Mouse (Mus musculus): Measurements from ENCODE around the gene Zfp710. TPM values are rescaled to one million over a fixed set of nuclear protein-coding genes. Genes with fewer than 3 reads are reported as not detected.

Gene Zfp710
- total and polyA plus RNA-seq, 3 experiments, result 14.8 to 19.1 TPM; not detected in 1

GRCm38 (mm10) chr7:80066675-80067455 is 42.3 kb downstream of the Zfp710 start:
- Histone ChIP-seq H3K79me2 (ENCODE audit: control insufficient read depth, insufficient read depth, low read length, poor library complexity) (no peaks in the 10 kb centered on the region), H3K27ac (ENCODE audit: control insufficient read depth, low read depth, low read length) (no peak overlapping the region), H3K36me3 (ENCODE audit: control insufficient read depth in 1 of 2, insufficient read depth in 2 of 2, low read length in 2 of 2) (peaks cover 0 to 12% of the 10 kb centered on the region in 2 experiments; a peak in 2 of 4 replicates), H3K9me3 (replicated peaks; ENCODE audit: insufficient read depth, low read length) (no peaks in the 10 kb centered on the region), H3K4me1 (ENCODE audit: control insufficient read depth in 1 of 2, insufficient read depth in 2 of 2, low read length in 2 of 2) (peaks cover 0 to 29% of the 10 kb centered on the region in 2 experiments; a peak in 2 of 4 replicates), H3K4me3 (ENCODE audit: control insufficient read depth in 1 of 2, insufficient read depth in 1 of 2, low read depth in 2 of 2, low read length in 2 of 2) (no peak overlapping the region), H3K27me3 (ENCODE audit: control insufficient read depth in 1 of 2, insufficient read depth in 2 of 2, low read length in 2 of 2) (no peaks in the 10 kb centered on the region), H3K9ac (ENCODE audit: control insufficient read depth, low read depth, low read length, poor library complexity, severe bottlenecking) (no peak overlapping the region)
- DNase-seq (ENCODE audit: low read depth, low spot score), result no peak
- no peak for TF ChIP-seq USF2 (IDR thresholded peaks at IDR 0.05; ENCODE audit: borderline replicate concordance in 1 of 2, insufficient read depth in 1 of 2, low read depth in 1 of 2, low read length in 2 of 2)
- TF ChIP-seq MAFK (IDR thresholded peaks at IDR 0.05; ENCODE audit: borderline replicate concordance, low read depth, low read length), result no peak
- no peak for TF ChIP-seq E2F4 (IDR thresholded peaks at IDR 0.05; ENCODE audit: borderline replicate concordance, low read depth, low read length)
- no peak for TF ChIP-seq MXI1 (IDR thresholded peaks at IDR 0.05; ENCODE audit: low read depth, low read length)
- TF ChIP-seq NELFE (IDR thresholded peaks at IDR 0.05; ENCODE audit: low read depth, low read length), result no peak
- TF ChIP-seq MAX (IDR thresholded peaks at IDR 0.05; ENCODE audit: low read length), result no peak
- no peak for TF ChIP-seq POLR2AphosphoS2 (IDR thresholded peaks at IDR 0.05; ENCODE audit: low read length)
- no peak for TF ChIP-seq MYB (IDR thresholded peaks at IDR 0.05; ENCODE audit: low read depth, low read length)
- no peak for TF ChIP-seq MEF2A (IDR thresholded peaks at IDR 0.05; ENCODE audit: extremely low read depth, insufficient replicate concordance, low read depth, low read length, poor library complexity, severe bottlenecking)
- no peak for TF ChIP-seq BHLHE40 (IDR thresholded peaks at IDR 0.05; ENCODE audit: borderline replicate concordance, low read depth, low read length)
- no peak for TF ChIP-seq UBTF (IDR thresholded peaks at IDR 0.05; ENCODE audit: borderline replicate concordance, insufficient read depth, low read depth, low read length)
- no peak for TF ChIP-seq CTCF (IDR thresholded peaks at IDR 0.05 in 2 of 3, conservative IDR thresholded peaks at IDR 0.05 in 1 of 3; ENCODE audit: control insufficient read depth in 1 of 3, insufficient read depth in 1 of 3, low read depth in 2 of 3, low read length in 3 of 3, poor library complexity in 1 of 3, severe bottlenecking in 1 of 3)
- TF ChIP-seq MAZ (IDR thresholded peaks at IDR 0.05; ENCODE audit: low read depth, low read length), result no peak
- no peak for TF ChIP-seq TCF12 (IDR thresholded peaks at IDR 0.05; ENCODE audit: low read depth, low read length)
- TF ChIP-seq SMC3 (IDR thresholded peaks at IDR 0.05; ENCODE audit: low read depth, low read length), result no peak
- TF ChIP-seq TBP (IDR thresholded peaks at IDR 0.05; ENCODE audit: low read depth, low read length), result no peak
- TF ChIP-seq NRF1 (IDR thresholded peaks at IDR 0.05; ENCODE audit: insufficient read depth, low read depth, low read length, poor library complexity, severe bottlenecking), result no peak

DNA sequence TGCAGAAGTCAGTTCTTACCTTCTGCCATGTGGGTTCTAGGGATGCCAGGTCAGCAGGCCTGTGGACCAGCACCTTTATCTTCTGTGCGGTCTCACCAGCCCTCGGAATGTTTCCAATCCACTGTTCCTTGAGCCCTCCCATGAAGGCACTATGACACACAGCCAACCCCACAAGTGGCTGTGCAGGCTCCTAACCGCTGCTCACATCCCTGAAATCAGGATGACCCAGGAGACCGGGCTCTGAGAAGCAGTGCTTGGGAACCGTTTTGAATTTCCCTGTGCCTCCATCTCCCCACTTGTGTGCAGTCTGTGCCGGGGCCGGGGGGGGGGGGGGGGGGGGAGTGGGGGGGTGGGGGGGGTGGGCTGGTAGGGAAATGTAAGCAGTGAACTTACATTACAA is 43.7 kb downstream of the Zfp710 start:
- no peak for TF ChIP-seq MEF2A (IDR thresholded peaks at IDR 0.05; ENCODE audit: extremely low read depth, insufficient replicate concordance, low read depth, low read length, poor library complexity, severe bottlenecking)
- TF ChIP-seq POLR2A (IDR thresholded peaks at IDR 0.05; ENCODE audit: control insufficient read depth in 1 of 2, insufficient read depth in 1 of 2, low read depth in 1 of 2, low read length in 2 of 2, poor library complexity in 1 of 2), result no peak
- no peak for TF ChIP-seq HCFC1 (IDR thresholded peaks at IDR 0.05; ENCODE audit: low read depth, low read length)
- TF ChIP-seq TAL1 (IDR thresholded peaks at IDR 0.05; ENCODE audit: low read length), result no peak
- TF ChIP-seq POLR2AphosphoS2 (IDR thresholded peaks at IDR 0.05; ENCODE audit: low read length), result no peak
- no peak for TF ChIP-seq ZKSCAN1 (IDR thresholded peaks at IDR 0.05; ENCODE audit: low read depth, low read length)
- no peak for TF ChIP-seq MAX (IDR thresholded peaks at IDR 0.05; ENCODE audit: low read length)
- Histone ChIP-seq H3K4me3 (ENCODE audit: control insufficient read depth in 1 of 2, insufficient read depth in 1 of 2, low read depth in 2 of 2, low read length in 2 of 2) (no peak overlapping the region), H3K36me3 (ENCODE audit: control insufficient read depth in 1 of 2, insufficient read depth in 2 of 2, low read length in 2 of 2) (peaks cover 0 to 12% of the 10 kb centered on the region in 2 experiments; a peak in 2 of 4 replicates), H3K79me2 (ENCODE audit: control insufficient read depth, insufficient read depth, low read length, poor library complexity) (no peaks in the 10 kb centered on the region), H3K9ac (ENCODE audit: control insufficient read depth, low read depth, low read length, poor library complexity, severe bottlenecking) (no peak overlapping the region), H3K27me3 (ENCODE audit: control insufficient read depth in 1 of 2, insufficient read depth in 2 of 2, low read length in 2 of 2) (no peaks in the 10 kb centered on the region), H3K27ac (ENCODE audit: control insufficient read depth, low read depth, low read length) (no peak overlapping the region), H3K4me1 (ENCODE audit: control insufficient read depth in 1 of 2, insufficient read depth in 2 of 2, low read length in 2 of 2) (peaks cover 0 to 23% of the 10 kb centered on the region in 2 experiments; a peak in 2 of 4 replicates), H3K9me3 (replicated peaks; ENCODE audit: insufficient read depth, low read length) (no peaks in the 10 kb centered on the region)
- DNase-seq (ENCODE audit: low read depth, low spot score), result no peak

Measured in MEL (cell line).